Mouse (Mus musculus) limb, embryonic 14.5 days (tissue): ENCODE data around the gene Fam107a. TPM values are rescaled to one million over a fixed set of nuclear protein-coding genes. Genes with fewer than 3 reads are reported as not detected.

Experiments used
- ATAC-seq: fragments of 200-750 bp; cut with Nextera tagmentation; 2 replicates; pipeline ENCODE4 v1.8.0; 2017; ENCODE audit warnings: low read depth, moderate number of reproducible peaks, moderate TSS enrichment; ENCODE audit not compliant: low FRiP score
- DNase-seq: peaks from one replicate; pipeline ENCODE4 v3.0.0-alpha.2; 2015; ENCODE audit warnings: low spot score
- H3K27ac ChIP-seq: fragments of 300-500 bp; sonication (generic); replicated peaks from 2 replicates; pipeline ENCODE4 v1.5.1; 2014; ENCODE audit warnings: low read depth, mild to moderate bottlenecking, low read length, moderate library complexity, mixed read lengths
- H3K27me3 ChIP-seq: fragments of 300-500 bp; sonication (generic); 2 replicates; pipeline ENCODE4 v1.6.1; 2014; ENCODE audit warnings: low read length, mixed read lengths; ENCODE audit not compliant: control insufficient read depth, insufficient read depth
- H3K36me3 ChIP-seq: fragments of 300-500 bp; sonication (generic); 2 replicates; pipeline ENCODE4 v1.6.1; 2014; ENCODE audit warnings: mild to moderate bottlenecking, low read length, moderate library complexity, mixed read lengths; ENCODE audit not compliant: control insufficient read depth, insufficient read depth
- H3K4me1 ChIP-seq: fragments of 300-500 bp; sonication (generic); 2 replicates; pipeline ENCODE4 v1.6.1; 2014; ENCODE audit warnings: antibody characterized with exemption, low read length, mixed read lengths; ENCODE audit not compliant: control insufficient read depth, insufficient read depth
- H3K4me2 ChIP-seq: fragments of 300-500 bp; sonication (generic); replicated peaks from 2 replicates; pipeline ENCODE4 v1.6.1; 2014; ENCODE audit warnings: low read depth, mild to moderate bottlenecking, low read length, moderate library complexity; ENCODE audit not compliant: severe bottlenecking
- H3K4me3 ChIP-seq: fragments of 300-500 bp; sonication (generic); replicated peaks from 2 replicates; pipeline ENCODE4 v1.5.1; 2014; ENCODE audit warnings: low read length
- H3K9ac ChIP-seq: fragments of 300-500 bp; sonication (generic); 2 replicates; pipeline ENCODE4 v1.6.1; 2014; ENCODE audit warnings: mild to moderate bottlenecking, low read depth, low read length, moderate library complexity; ENCODE audit not compliant: severe bottlenecking
- H3K9me3 ChIP-seq: fragments of 300-500 bp; sonication (generic); 2 replicates; pipeline ENCODE4 v1.6.1; 2016; ENCODE audit warnings: low read length; ENCODE audit not compliant: control insufficient read depth
- POLR2A ChIP-seq: fragments of 200-500 bp; IDR thresholded peaks from 2 replicates; pipeline ENCODE4 v1.8.0; 2012; ENCODE audit warnings: inconsistent platforms, mild to moderate bottlenecking, moderate library complexity, borderline replicate concordance; ENCODE audit not compliant: insufficient read depth, insufficient read length; ENCODE audit errors: extremely low read depth
- WGBS: fragments of 180-500 bp; shearing (Covaris S2); extraction: QIAGEN DNeasy Blood & Tissue Kit; methylation state at CpG from one replicate; pipeline ENCODE4 v1.1.7; 2014; 5-methylcytosine and 5-hydroxymethylcytosine counted together
- polyA plus RNA-seq, 2 experiments: library from polyadenylated mRNA; depleted of rRNA in 1 of 2; stranded (reverse) in 1 of 2; unstranded in 1 of 2; fragments of >200 nt; fragmentation: Nextera tagmentation in 1 of 2; extraction: Ambion mirVana in 1 of 2; gene quantifications; 2 replicates each; pipeline versions ENCODE4 v1.2.1 to v1.2.3; 2012 to 2014

Gene Fam107a
- polyA plus RNA-seq, 2 experiments, result 0.11 to 1.0 TPM

DNA sequence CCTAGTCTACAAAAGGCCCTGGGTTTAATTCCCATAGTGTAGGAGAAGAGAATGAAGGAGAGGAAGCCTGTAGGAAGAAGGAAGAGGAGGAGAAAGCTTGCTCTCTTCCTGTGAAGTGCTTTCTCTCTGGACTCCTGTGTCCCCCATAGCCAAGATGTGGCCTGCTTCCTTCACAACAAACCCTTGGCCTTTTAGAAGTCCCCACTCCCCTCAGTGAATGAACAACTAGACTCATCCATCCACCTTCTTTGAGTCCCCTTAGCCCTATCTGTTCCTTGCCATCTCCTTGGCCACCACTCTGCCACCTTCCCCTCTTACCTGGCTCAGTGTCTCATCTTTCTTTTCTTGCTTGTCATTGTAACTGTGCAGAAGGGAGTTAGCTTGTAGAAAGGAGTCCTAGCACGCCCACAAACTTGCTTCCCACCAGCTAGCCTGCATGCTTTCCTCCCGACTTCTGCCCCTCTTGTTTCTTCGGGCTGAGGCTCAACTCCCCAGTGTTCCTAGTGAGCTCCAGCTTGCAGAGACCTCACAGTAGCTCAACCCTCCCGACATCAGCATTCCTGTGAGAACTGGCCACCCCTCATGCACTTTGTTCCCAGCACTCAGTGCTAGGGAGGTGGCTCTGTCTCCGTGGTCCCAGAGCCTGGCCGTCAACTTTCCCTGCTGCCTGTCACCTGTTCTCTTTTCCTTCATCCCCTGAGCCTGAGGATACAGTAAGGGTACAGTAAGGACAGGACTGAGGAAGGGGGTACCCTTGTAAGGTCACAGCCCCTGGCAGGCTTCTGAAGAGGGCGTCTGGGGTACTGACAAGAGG is 60.1 kb downstream of the Fam107a start:
- no peak for ATAC-seq
- Histone ChIP-seq H3K9ac (no peak overlapping the region), H3K27me3 (no peaks in the 10 kb centered on the region), H3K36me3 (no peaks in the 10 kb centered on the region), H3K4me2 (no peak overlapping the region), H3K27ac (no peak overlapping the region), H3K9me3 (no peaks in the 10 kb centered on the region), H3K4me3 (no peak overlapping the region), H3K4me1 (no peaks in the 10 kb centered on the region)
- WGBS, result 52% methylated on average over 7 of the region's 7 CpGs
- no peak for DNase-seq
- no peak for TF ChIP-seq POLR2A

DNA sequence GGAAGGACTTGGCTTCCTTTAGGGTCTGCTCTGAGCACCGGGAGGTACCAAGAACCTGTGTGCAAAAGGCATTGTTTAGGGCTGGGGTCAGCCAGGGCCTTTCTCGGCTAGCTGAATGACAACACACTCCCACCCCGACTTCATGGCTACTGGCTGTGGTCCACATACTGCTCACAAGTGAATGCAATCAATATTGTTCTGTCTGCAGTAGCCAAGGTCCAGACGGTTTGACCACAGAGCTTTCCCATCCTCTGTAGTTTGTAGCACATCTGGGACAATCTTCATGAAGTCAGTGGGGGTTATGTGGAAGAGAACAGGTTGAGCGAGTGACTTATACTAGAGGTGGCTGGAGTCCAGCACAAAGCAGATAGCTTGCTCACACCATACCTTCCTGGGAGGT is 60.9 kb downstream of the Fam107a start:
- Histone ChIP-seq H3K27ac (no peak overlapping the region), H3K4me1 (no peaks in the 10 kb centered on the region), H3K27me3 (no peaks in the 10 kb centered on the region), H3K9me3 (no peaks in the 10 kb centered on the region), H3K4me3 (no peak overlapping the region), H3K9ac (no peak overlapping the region), H3K4me2 (no peak overlapping the region), H3K36me3 (no peaks in the 10 kb centered on the region)
- ATAC-seq, result no peak
- no peak for DNase-seq
- no peak for TF ChIP-seq POLR2A
- WGBS, result 83% methylated on average over 5 of the region's 5 CpGs

DNA sequence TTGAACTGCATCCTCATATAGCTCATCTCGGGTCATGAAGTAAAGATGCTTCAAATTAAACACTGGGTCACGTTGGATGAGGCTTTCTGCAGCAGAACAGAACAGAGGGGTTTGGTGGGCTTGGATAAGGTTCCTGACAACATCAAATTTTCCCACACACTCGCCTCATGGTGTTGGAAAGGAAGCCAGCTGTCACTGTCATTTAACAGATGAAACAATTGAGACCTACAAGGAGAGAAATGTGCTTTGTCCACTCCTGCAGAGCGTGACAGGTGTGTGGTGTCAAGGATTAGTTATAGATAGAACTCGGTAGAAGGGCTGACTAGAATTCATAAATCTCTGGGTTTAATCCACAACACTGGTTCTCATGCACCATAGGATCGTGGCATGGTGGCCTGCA is 61.8 kb downstream of the Fam107a start:
- no peak overlapping the region for H3K4me2 ChIP-seq
- DNase-seq, result no peak
- no peak overlapping the region for H3K4me3 ChIP-seq
- H3K9ac ChIP-seq, result no peak overlapping the region
- H3K27ac ChIP-seq, result no peak overlapping the region
- ATAC-seq, result peak; percentile 38; the same call in 1 of the 2 replicates
- H3K27me3 ChIP-seq, result no peaks in the 10 kb centered on the region
- no peaks in the 10 kb centered on the region for H3K9me3 ChIP-seq
- TF ChIP-seq POLR2A, result no peak
- WGBS, result 77% methylated on average over 6 of the region's 6 CpGs
- H3K36me3 ChIP-seq, result no peaks in the 10 kb centered on the region
- H3K4me1 ChIP-seq, result no peaks in the 10 kb centered on the region

DNA sequence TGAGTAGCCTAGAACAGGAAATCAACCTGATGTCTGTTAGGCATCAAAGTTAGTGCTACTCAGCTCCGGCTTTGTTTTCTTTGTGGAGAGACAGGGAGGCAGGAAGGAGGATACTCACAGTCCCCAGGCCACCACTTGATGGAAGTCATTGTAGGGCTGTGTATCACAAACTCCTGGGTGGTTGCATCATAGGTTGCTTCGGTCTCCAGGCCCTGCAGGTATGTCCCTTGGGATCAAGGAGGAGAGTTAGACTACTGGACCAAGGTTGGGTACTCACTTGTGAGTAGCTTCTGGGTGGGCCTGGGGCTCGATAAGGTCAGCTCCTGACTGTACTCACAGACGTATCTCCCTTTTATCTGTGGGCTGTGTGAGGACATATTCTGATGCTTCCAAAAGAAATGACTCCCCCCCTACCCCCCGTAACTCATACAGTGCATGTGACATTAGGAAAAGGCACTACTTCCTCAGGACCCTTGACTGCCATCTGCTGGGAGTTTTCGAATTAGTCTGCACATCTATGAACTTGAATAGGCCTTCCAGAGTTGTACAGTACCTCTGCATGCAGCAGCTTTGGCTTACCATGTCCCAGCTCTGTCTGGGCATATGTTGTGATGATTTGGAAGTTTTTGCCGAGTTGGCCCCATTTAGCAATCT is 62.6 kb downstream of the Fam107a start:
- peak; percentile 63 for DNase-seq
- H3K4me3 ChIP-seq, result no peak overlapping the region
- ATAC-seq, result peak; percentile 39; the same call in 1 of the 2 replicates

GRCm38 (mm10) chr14:8251330-8251885 is 66.4 kb downstream of the Fam107a start:
- Histone ChIP-seq H3K27me3 (no peaks in the 10 kb centered on the region), H3K4me2 (no peak overlapping the region), H3K27ac (no peak overlapping the region), H3K4me1 (no peaks in the 10 kb centered on the region), H3K9me3 (no peaks in the 10 kb centered on the region), H3K9ac (no peak overlapping the region), H3K4me3 (no peak overlapping the region), H3K36me3 (no peaks in the 10 kb centered on the region)
- DNase-seq (no peak), ATAC-seq (no peak)
- TF ChIP-seq POLR2A, result no peak
- WGBS, result 92% methylated on average over 8 of the region's 8 CpGs

More for the DNA sequence above, 62.6 kb downstream of the Fam107a start:
- no peak for TF ChIP-seq POLR2A
- no peak overlapping the region for H3K9ac ChIP-seq
- H3K4me2 ChIP-seq, result no peak overlapping the region
- no peak overlapping the region for H3K27ac ChIP-seq
- 69% methylated on average over 7 of the region's 7 CpGs for WGBS
- H3K27me3 ChIP-seq, result no peaks in the 10 kb centered on the region
- no peaks in the 10 kb centered on the region for H3K9me3 ChIP-seq
- H3K4me1 ChIP-seq, result no peaks in the 10 kb centered on the region
- H3K36me3 ChIP-seq, result no peaks in the 10 kb centered on the region
